Mouse (Mus musculus): ENCODE measurements around the gene Ovca2. TPM values are rescaled to one million over a fixed set of nuclear protein-coding genes. Genes with fewer than 3 reads are reported as not detected.

The Ovca2 gene
- polyA plus RNA-seq, 1 experiment = 48.9 TPM

GRCm38 (mm10) chr11:75126384-75126783 lies 52.3 kb downstream of the Ovca2 start:
- TF ChIP-seq POLR2A (IDR thresholded peaks at IDR 0.05; ENCODE audit: control insufficient read depth, extremely low read depth, insufficient read depth, low read length, poor library complexity) = no peak
- no peak for TF ChIP-seq CTCF (IDR thresholded peaks at IDR 0.05; ENCODE audit: borderline replicate concordance, control insufficient read depth, extremely low read depth, insufficient read depth, low read length, poor library complexity)
- H3K27ac ChIP-seq (ENCODE audit: control insufficient read depth, insufficient read depth, low read length) = no peak overlapping the region
- no peak overlapping the region for H3K4me3 ChIP-seq (ENCODE audit: control insufficient read depth, insufficient read depth, low read length)
- 100% methylated on average over 3 of the region's 3 CpGs for WGBS
- DNase-seq = no peak
- no peaks in the 10 kb centered on the region for H3K36me3 ChIP-seq (ENCODE audit: control insufficient read depth, insufficient read depth, low read length)
- H3K27me3 ChIP-seq (ENCODE audit: control insufficient read depth, insufficient read depth, low read length) = no peaks in the 10 kb centered on the region
- H3K4me1 ChIP-seq (replicated peaks; ENCODE audit: control insufficient read depth, insufficient read depth, low read length) = no peaks in the 10 kb centered on the region

Other genes with a start within 250 kb of the Ovca2 start
- 10.6 and 14.1 TPM in 2 replicates for gene Hic1, start 9.3 kb downstream of the Ovca2 start, polyA plus RNA-seq (2012; rRNA removed)
- gene Dph1, start 12.4 kb upstream of the Ovca2 start, polyA plus RNA-seq (2012; rRNA removed) = 28.3 and 33.8 TPM in 2 replicates
- gene Rtn4rl1, start 14.9 kb upstream of the Ovca2 start, polyA plus RNA-seq (2012; rRNA removed) = 15.3 and 15.5 TPM in 2 replicates
- 62.8 and 93.9 TPM in 2 replicates for gene Rpa1, start 169.5 kb upstream of the Ovca2 start, polyA plus RNA-seq (2012; rRNA removed)
- 5.6 and 7.8 TPM in 2 replicates for gene Smyd4, start 169.6 kb upstream of the Ovca2 start, polyA plus RNA-seq (2012; rRNA removed)
- 43.4 and 46.7 TPM in 2 replicates for gene Serpinf1, start 243.9 kb upstream of the Ovca2 start, polyA plus RNA-seq (2012; rRNA removed)

Measured in thymus, adult 2 months (tissue).